Mouse (Mus musculus) hindbrain, embryonic 10.5 days (tissue): ENCODE measurements at regions not wholly inside any gene's neighbourhood (a gene's known extent, or its start where the extent isn't known, plus 50 kb on each side); places are given as distances from the start of the nearest gene placed in this dataset.

Source experiments
- DNase-seq: peaks from one replicate; pipeline ENCODE4 v3.0.0-alpha.2; 2017; ENCODE audit warnings: low spot score
- H3K27ac ChIP-seq: fragments of 300-500 bp; sonication (generic); 2 replicates; pipeline ENCODE4 v1.5.1; 2016; ENCODE audit warnings: mild to moderate bottlenecking, moderate library complexity
- H3K27me3 ChIP-seq: fragments of 300-500 bp; sonication (generic); 2 replicates; pipeline ENCODE4 v1.6.1; 2016; ENCODE audit warnings: mild to moderate bottlenecking; ENCODE audit not compliant: poor library complexity, insufficient read depth, severe bottlenecking
- H3K36me3 ChIP-seq: fragments of 300-500 bp; sonication (generic); 2 replicates; pipeline ENCODE4 v1.6.1; 2016; ENCODE audit warnings: mild to moderate bottlenecking, moderate library complexity
- H3K4me1 ChIP-seq: fragments of 300-500 bp; sonication (generic); replicated peaks from 2 replicates; pipeline ENCODE4 v1.6.1; 2016; ENCODE audit warnings: mild to moderate bottlenecking
- H3K4me3 ChIP-seq: fragments of 300-500 bp; sonication (generic); 2 replicates; pipeline ENCODE4 v1.5.1; 2016; ENCODE audit warnings: mild to moderate bottlenecking, moderate library complexity
- H3K9me3 ChIP-seq: fragments of 300-500 bp; sonication (generic); 2 replicates; pipeline ENCODE4 v1.6.1; 2016; ENCODE audit warnings: mild to moderate bottlenecking, moderate library complexity
- WGBS: fragments of 180-500 bp; shearing (Covaris S2); methylation state at CpG from one replicate; pipeline ENCODE4 v1.1.7; 2016; 5-methylcytosine and 5-hydroxymethylcytosine counted together

GRCm38 (mm10) chr13:59393231-59393938 is 191.6 kb downstream of the Agtpbp1 start:
- DNase-seq: no peak
- H3K27ac ChIP-seq: no peak overlapping the region
- no peak overlapping the region for H3K4me3 ChIP-seq
- WGBS: 85% methylated on average over 12 of the region's 12 CpGs
- H3K36me3 ChIP-seq: no peaks in the 10 kb centered on the region
- no peaks in the 10 kb centered on the region for H3K27me3 ChIP-seq
- 0 out of 2 replicates have a peak, but pooled peaks cover under 1% of the 10 kb centered on the region for H3K4me1 ChIP-seq
- H3K9me3 ChIP-seq: no peaks in the 10 kb centered on the region

GRCm38 (mm10) chr13:59392828-59393227 is 192.2 kb downstream of the Agtpbp1 start:
- H3K27ac ChIP-seq: no peak overlapping the region
- no peaks in the 10 kb centered on the region for H3K27me3 ChIP-seq
- no peak for DNase-seq
- H3K9me3 ChIP-seq: no peaks in the 10 kb centered on the region
- WGBS: 87% methylated on average over 4 of the region's 4 CpGs
- H3K4me1 ChIP-seq: peaks cover 6% of the 10 kb centered on the region; the same call in 1 of the 2 replicates
- no peak overlapping the region for H3K4me3 ChIP-seq
- H3K36me3 ChIP-seq: no peaks in the 10 kb centered on the region

GRCm38 (mm10) chr13:59387627-59388325 is 197.3 kb downstream of the Agtpbp1 start:
- H3K36me3 ChIP-seq: no peaks in the 10 kb centered on the region
- 80% methylated on average over 14 of the region's 14 CpGs for WGBS
- H3K4me1 ChIP-seq: peaks cover 26% of the 10 kb centered on the region
- H3K27ac ChIP-seq: no peak overlapping the region
- H3K4me3 ChIP-seq: no peak overlapping the region
- no peaks in the 10 kb centered on the region for H3K9me3 ChIP-seq
- DNase-seq: peak; percentile 24
- no peaks in the 10 kb centered on the region for H3K27me3 ChIP-seq

- WGBS: 77% methylated on average over 7 of the region's 7 CpGs
- no peaks in the 10 kb centered on the region for H3K9me3 ChIP-seq
- no peaks in the 10 kb centered on the region for H3K36me3 ChIP-seq
- no peaks in the 10 kb centered on the region for H3K27me3 ChIP-seq
- no peak overlapping the region for H3K27ac ChIP-seq
- H3K4me1 ChIP-seq: peaks cover 26% of the 10 kb centered on the region
- DNase-seq: no peak
- no peak overlapping the region for H3K4me3 ChIP-seq
Measured at GRCm38 (mm10) chr13:59386935-59387540, 198.0 kb downstream of the Agtpbp1 start.

GRCm38 (mm10) chr13:59385824-59386223 is 199.2 kb downstream of the Agtpbp1 start:
- peak; percentile 18 for DNase-seq
- Histone ChIP-seq H3K4me3 (no peak overlapping the region), H3K27me3 (no peaks in the 10 kb centered on the region), H3K36me3 (no peaks in the 10 kb centered on the region), H3K27ac (no peak overlapping the region), H3K9me3 (no peaks in the 10 kb centered on the region), H3K4me1 (peaks cover 26% of the 10 kb centered on the region)
- WGBS: 55% methylated on average over 6 of the region's 6 CpGs

- Histone ChIP-seq H3K4me3 (no peak overlapping the region), H3K27me3 (no peaks in the 10 kb centered on the region), H3K36me3 (no peaks in the 10 kb centered on the region), H3K4me1 (0 out of 2 replicates have a peak, but pooled peaks cover 8% of the 10 kb centered on the region), H3K27ac (no peak overlapping the region), H3K9me3 (no peaks in the 10 kb centered on the region)
- DNase-seq: no peak
- WGBS: 91% methylated on average over 12 of the region's 12 CpGs
Measured at GRCm38 (mm10) chr13:59370141-59370816, 214.7 kb downstream of the Agtpbp1 start.

GRCm38 (mm10) chr13:59368550-59369449 is 216.2 kb downstream of the Agtpbp1 start:
- Histone ChIP-seq H3K27me3 (no peaks in the 10 kb centered on the region), H3K4me3 (no peak overlapping the region), H3K36me3 (no peaks in the 10 kb centered on the region), H3K9me3 (no peaks in the 10 kb centered on the region), H3K27ac (0 out of 2 replicates have a peak overlapping the region, but pooled peaks have one; percentile 8), H3K4me1 (0 out of 2 replicates have a peak, but pooled peaks cover 8% of the 10 kb centered on the region)
- whole genome bisulfite sequencing: 87% methylated on average over 13 of the region's 13 CpGs
- no peak for DNase-seq

- H3K4me3 ChIP-seq: no peak overlapping the region
- DNase-seq: peak; percentile 85
- WGBS: 39% methylated on average over 5 of the region's 5 CpGs
- no peaks in the 10 kb centered on the region for H3K27me3 ChIP-seq
- 0 out of 2 replicates have a peak, but pooled peaks cover 8% of the 10 kb centered on the region for H3K4me1 ChIP-seq
- H3K27ac ChIP-seq: no peak overlapping the region
- no peaks in the 10 kb centered on the region for H3K36me3 ChIP-seq
- no peaks in the 10 kb centered on the region for H3K9me3 ChIP-seq
Measured at GRCm38 (mm10) chr13:59365460-59365859, 219.6 kb downstream of the Agtpbp1 start.

- Histone ChIP-seq H3K9me3 (no peaks in the 10 kb centered on the region), H3K4me1 (0 out of 2 replicates have a peak, but pooled peaks cover 7% of the 10 kb centered on the region), H3K4me3 (no peak overlapping the region), H3K36me3 (no peaks in the 10 kb centered on the region), H3K27ac (no peak overlapping the region), H3K27me3 (no peaks in the 10 kb centered on the region)
- DNase-seq: no peak
- 83% methylated on average over 10 of the region's 10 CpGs for WGBS
Measured at GRCm38 (mm10) chr13:59363428-59363827, 221.6 kb downstream of the Agtpbp1 start.

GRCm38 (mm10) chr13:59361323-59361722 is 223.7 kb downstream of the Agtpbp1 start:
- Histone ChIP-seq H3K4me3 (no peak overlapping the region), H3K4me1 (peaks cover 4% of the 10 kb centered on the region; the same call in 1 of the 2 replicates), H3K27me3 (no peaks in the 10 kb centered on the region), H3K27ac (no peak overlapping the region), H3K9me3 (no peaks in the 10 kb centered on the region), H3K36me3 (no peaks in the 10 kb centered on the region)
- 90% methylated on average over 7 of the region's 7 CpGs for WGBS
- DNase-seq: no peak

GRCm38 (mm10) chr13:59360026-59360425 is 225.0 kb downstream of the Agtpbp1 start:
- no peaks in the 10 kb centered on the region for H3K27me3 ChIP-seq
- peaks cover 3% of the 10 kb centered on the region; the same call in 1 of the 2 replicates for H3K4me1 ChIP-seq
- H3K9me3 ChIP-seq: no peaks in the 10 kb centered on the region
- H3K4me3 ChIP-seq: no peak overlapping the region
- H3K27ac ChIP-seq: no peak overlapping the region
- DNase-seq: no peak
- no peaks in the 10 kb centered on the region for H3K36me3 ChIP-seq
- 84% methylated on average over 3 of the region's 3 CpGs for WGBS

GRCm38 (mm10) chr13:59358421-59358820 is 226.6 kb downstream of the Agtpbp1 start:
- 78% methylated on average over 3 of the region's 3 CpGs for WGBS
- Histone ChIP-seq H3K4me1 (peaks cover 3% of the 10 kb centered on the region; the same call in 1 of the 2 replicates), H3K4me3 (no peak overlapping the region), H3K27ac (no peak overlapping the region), H3K27me3 (no peaks in the 10 kb centered on the region), H3K9me3 (no peaks in the 10 kb centered on the region), H3K36me3 (no peaks in the 10 kb centered on the region)
- DNase-seq: no peak
